Mouse (Mus musculus) testis, postnatal 14 days (tissue): ENCODE measurements around the gene Cyp26c1.

Experiments
- DNase-seq: peaks from one replicate; pipeline ENCODE4 v3.0.0; 2021; ENCODE audit warnings: low spot score

Gene Cyp26c1

GRCm38 (mm10) chr19:37685281-37685680, at the start of gene Cyp26c1:
Cyp26c1 (plus strand) TSS chr19:37685581.
- DNase-seq, result no peak

DNA sequence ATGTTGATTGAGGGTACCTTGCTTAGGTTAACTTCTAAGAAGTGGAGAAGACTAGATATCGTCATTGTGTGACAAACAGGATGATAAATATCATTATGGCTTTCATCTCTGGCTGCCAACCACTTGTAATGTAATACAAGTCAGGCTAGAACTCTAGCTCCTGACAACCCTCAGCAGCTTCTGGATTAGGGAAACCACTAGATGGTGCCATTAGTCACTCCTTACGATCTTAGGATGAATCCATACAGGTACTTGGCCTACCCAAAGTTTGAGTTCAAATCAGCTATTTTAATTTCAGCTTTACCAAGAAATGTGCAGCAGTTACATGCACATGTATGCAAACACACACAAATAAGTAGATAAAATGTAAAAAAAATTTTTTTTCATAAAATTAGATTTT, 37.4 kb upstream of the Cyp26c1 start:
- no peak for DNase-seq

DNA sequence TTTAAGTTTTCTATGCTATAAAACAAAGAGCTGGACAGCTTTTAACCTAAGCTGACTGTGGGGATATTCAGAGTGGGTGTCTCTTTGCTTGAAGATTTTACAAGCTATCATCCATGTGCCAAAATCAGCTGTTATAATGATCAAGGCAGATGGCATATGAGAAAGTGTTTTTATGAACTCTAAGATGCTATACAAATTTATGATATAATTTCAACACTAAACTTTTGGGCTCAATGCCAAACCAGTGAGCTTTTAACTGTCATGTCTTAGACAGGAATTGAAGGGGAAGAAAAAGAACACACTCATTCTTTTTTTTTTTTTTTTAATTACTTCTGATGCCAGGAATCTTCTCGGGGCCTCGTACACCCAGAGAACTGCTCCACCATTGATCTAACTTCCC, 34.9 kb upstream of the Cyp26c1 start:
- no peak for DNase-seq

- DNase-seq, result no peak
These were observed 31.4 kb upstream of the Cyp26c1 start for GRCm38 (mm10) chr19:37654012-37654411.

DNA sequence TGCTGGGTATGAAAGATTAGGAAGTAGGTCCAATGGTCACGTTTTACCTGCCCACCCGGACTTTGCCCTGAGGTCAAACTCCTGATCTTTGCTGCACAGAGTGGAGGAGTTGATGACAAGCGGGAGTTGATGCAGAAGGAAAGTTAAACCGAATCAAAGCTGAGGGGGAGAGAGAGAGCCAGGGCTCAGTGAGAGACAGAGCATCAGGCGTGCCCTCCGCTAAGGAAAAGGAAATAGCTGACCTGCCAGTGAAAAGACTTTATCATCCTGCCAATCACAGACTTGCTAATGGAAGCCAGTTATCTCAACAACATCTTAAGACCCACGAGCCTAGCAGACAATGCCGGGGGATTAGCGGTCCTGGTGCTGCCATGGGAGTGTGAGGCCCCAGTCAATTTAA, 28.9 kb upstream of the Cyp26c1 start:
- no peak for DNase-seq

GRCm38 (mm10) chr19:37665256-37665655, 20.1 kb upstream of the Cyp26c1 start:
- DNase-seq, result no peak

GRCm38 (mm10) chr19:37667855-37668594, 17.4 kb upstream of the Cyp26c1 start:
- no peak for DNase-seq

DNA sequence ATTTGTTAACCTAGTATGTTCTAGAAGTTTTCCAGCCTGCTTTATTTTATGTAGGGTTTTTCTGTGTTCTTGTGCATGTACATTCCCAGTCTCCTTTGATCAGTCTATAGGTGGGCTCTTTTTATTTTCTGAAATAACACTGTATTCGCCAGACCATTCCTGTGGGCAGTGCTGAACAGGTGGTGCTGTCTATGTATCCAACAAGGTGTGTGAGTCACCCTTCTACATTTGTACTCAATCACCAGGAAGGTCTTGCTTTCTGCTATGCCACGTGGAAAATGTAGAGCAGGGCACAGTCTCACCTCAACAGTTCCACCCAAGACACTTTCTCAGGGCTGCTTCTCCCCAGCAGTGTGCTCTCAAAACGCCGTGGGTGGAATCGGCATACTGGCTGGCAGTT, 16.7 kb upstream of the Cyp26c1 start:
- no peak for DNase-seq

DNA sequence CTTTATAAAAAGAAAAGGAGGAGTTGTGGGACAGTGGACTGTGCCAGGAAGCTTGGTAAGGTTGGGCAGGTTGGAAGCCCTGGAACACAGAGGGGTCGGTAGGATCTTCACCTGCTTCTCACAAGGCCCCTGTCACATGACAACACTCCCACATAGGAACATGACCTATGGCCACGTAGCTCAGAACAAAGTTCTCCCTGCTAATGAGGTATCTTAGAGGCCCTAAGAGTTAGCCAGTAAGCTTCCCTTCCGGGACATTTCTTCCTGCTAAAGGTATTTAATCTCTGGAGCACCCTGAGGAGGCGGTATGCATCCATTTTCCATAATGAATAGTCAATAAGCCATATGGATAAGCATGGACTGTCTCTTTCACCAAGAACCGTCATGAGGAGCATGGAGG, 15.9 kb upstream of the Cyp26c1 start:
- DNase-seq, result no peak

- DNase-seq, result no peak
These were observed 12.0 kb upstream of the Cyp26c1 start for GRCm38 (mm10) chr19:37673393-37673792.

- DNase-seq, result no peak
These were observed 966 bp downstream of the Cyp26c1 start for GRCm38 (mm10) chr19:37686347-37686746.

- DNase-seq, result peak; percentile 50
These were observed 1.8 kb downstream of the Cyp26c1 start for GRCm38 (mm10) chr19:37686941-37687850.

GRCm38 (mm10) chr19:37689478-37689877, 4.1 kb downstream of the Cyp26c1 start:
- no peak for DNase-seq

GRCm38 (mm10) chr19:37690716-37691115, 5.3 kb downstream of the Cyp26c1 start:
- peak; percentile 36 for DNase-seq

- no peak for DNase-seq
These were observed 7.5 kb downstream of the Cyp26c1 start for GRCm38 (mm10) chr19:37692879-37693278.

DNA sequence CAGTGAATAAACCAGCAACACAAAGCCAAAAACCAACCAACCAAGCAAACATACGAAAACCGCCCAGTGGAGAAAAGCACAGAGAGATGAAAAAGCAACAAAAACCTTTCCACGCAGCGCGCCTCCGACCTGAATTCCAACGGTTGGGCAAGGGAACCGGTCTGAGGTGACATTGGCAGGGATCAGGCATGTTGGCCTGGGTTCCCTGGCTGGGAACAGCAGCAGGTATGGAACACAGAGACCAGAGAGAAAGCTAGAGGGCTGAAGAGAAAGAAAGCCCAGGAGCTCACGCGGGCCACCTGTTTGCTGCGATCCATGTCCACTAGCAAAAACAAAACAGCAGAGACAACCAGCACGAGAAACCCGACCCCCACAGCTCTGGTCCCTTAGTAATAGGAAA, 9.8 kb downstream of the Cyp26c1 start:
- no peak for DNase-seq

DNA sequence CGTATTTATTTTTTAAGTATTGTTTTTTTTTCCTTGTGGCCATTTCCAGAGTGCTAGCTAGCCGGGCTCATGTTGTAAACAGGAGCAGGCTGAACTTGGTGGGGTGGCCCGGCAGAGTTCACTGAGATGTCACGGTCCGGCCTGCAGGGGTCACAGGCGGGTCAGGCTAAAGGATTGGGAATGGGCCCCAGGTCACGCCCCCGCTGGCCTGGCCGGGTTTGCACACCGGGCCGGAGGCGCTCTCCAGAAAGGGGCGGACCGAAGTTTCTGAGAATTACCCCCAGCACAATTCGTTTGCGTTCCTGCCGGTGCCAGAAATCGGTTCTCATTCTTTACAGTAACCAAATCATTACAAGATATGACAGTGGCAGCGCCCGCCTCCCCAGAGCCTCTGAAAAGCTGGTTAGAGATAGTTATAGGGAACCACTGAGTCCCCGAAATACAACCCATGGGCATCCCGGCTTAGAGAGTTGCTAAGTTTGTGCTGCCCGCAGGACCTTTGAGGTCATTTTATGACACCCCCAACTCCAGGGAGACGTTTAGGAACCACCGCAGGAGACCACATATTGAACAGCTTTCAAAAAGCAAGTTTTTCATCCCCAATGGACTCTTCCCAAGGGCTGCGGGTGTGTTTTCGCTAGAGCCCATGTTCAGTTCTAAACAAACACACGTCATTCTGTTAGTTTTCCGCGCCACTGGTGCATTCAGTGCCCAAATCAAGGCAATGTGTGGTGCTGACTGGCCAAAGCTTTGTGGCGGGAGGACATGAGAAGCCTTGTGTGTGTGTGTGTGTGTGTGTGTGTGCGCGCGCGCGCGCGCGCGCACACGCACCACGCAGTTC, 10.6 kb downstream of the Cyp26c1 start:
- DNase-seq, result peak; percentile 42

- DNase-seq, result no peak
These were observed 11.4 kb downstream of the Cyp26c1 start for GRCm38 (mm10) chr19:37696603-37697334.

DNA sequence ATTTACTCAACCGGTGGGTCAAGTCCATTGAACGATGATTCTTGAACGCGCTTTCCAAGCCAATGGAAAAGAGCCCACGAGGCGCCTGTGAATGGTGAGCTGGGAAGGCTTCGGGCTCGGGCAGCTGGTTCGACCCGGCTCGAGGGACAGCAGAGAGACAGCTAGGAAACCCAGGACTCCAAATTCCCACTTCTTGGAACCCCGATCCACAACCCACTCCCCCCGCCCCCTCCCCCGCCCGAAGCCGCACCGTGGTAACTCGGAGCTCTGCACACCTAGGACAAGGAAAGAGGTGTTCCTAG, 11.9 kb downstream of the Cyp26c1 start:
- no peak for DNase-seq

DNA sequence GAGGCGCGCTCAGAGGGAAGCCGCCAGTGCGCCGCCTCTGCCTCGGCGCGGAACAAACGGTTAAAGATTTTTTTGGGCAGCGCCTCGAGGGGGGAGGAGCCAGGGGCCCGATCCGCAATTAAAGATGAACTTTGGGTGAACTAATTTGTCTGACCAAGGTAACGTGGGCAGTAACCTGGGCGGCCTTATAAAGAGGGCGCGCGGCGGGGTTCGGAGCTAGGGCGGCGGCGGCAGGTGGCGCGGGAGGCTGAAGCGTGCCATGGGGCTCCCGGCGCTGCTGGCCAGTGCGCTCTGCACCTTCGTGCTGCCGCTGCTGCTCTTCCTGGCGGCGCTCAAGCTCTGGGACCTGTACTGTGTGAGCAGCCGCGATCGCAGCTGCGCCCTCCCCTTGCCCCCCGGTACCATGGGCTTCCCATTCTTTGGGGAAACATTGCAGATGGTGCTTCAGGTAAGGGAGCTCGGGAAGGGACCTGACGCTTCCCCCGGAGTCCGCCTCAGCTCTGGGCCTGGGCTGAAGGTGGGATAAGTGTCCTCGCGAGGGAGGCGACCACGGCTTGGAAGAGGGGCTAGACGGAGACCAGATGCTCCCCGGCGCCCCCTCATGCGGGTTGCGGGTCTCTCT, 12.4 kb downstream of the Cyp26c1 start, which contains the start of gene Cyp26a1:
Cyp26a1 (plus strand) TSS at position 148 of the 622 bp plus-strand sequence.
- peak; percentile 34 for DNase-seq
